Mouse (Mus musculus): Measurements from ENCODE around the gene Manf.

GRCm38 (mm10) chr9:106898901-106899300 lies 7.1 kb upstream of the Manf start:
- TF ChIP-seq CTCF (IDR thresholded peaks at IDR 0.05; ENCODE audit: insufficient read depth, low read depth, low read length), result no peak
- TF ChIP-seq POLR2A (IDR thresholded peaks at IDR 0.05; ENCODE audit: insufficient read depth, low read depth, low read length), result no peak

Data from olfactory bulb, adult 2 months (tissue).